ENCODE assay signal across 17 mouse cellular contexts in the genomic region with DNA sequence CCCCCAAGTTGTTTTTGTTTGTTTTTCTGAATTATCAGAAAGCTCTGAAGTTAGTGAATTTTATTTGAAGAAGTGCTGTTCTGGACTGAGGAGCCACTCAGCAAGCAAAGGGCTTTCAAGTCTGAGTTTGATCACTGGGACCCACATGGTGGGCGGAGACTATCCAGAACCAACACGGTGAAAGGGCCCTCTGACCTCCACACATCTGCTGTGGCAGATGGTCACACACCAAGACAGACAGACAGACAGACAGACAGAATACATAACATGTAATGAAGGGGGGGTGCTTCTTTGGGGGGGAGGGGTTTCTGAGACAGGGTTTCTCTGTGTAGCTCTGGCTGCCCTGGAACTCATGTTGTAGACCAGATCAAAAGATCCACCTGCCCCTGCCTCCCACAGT. TPM values are rescaled to one million over a fixed set of nuclear protein-coding genes. Genes with fewer than 3 reads are reported as not detected.
DNase-seq lines count a peak whose midpoint lies in the region; ATAC-seq and TF ChIP-seq lines count a peak whose summit lies in the region.
"Had no signal": no experiment of that assay in that cellular context is flagged by ENCODE, and none has a peak within 500 bp of the region (broad histone marks: within the 10 kb centered on the region; RNA-seq: fewer than 3 reads in every experiment).

No protein-coding gene starts in this region.

- H3K4me2 ChIP-seq in hindbrain, postnatal 0 days (ENCODE audit: low read depth, low read length) = no peak overlapping the region
- H3K4me2 ChIP-seq in neural tube, embryonic 11.5 days (ENCODE audit: low read depth) = no peak overlapping the region

- no peak for ATAC-seq in hindbrain, postnatal 0 days
- ATAC-seq in neural tube, embryonic 11.5 days (ENCODE audit: insufficient read depth, low FRiP score, low TSS enrichment) = no peak
- ATAC-seq: activated CD4-positive, CD25-positive, alpha-beta regulatory T cell, adult 4 months had no signal

- TF ChIP-seq POLR2A in olfactory bulb, adult 2 months (IDR thresholded peaks at IDR 0.05; ENCODE audit: insufficient read depth, low read depth, low read length) = no peak

- peaks cover 73% of the 10 kb centered on the region for H3K4me1 ChIP-seq in hindbrain, embryonic 10.5 days (replicated peaks)
- H3K4me1 ChIP-seq in hindbrain, postnatal 0 days (ENCODE audit: insufficient read depth, low read length) = peaks cover 27% of the 10 kb centered on the region
- peaks cover 51% of the 10 kb centered on the region for H3K4me1 ChIP-seq in neural tube, embryonic 11.5 days (ENCODE audit: control insufficient read depth, insufficient read depth, low read length)
- peaks cover 32% of the 10 kb centered on the region for H3K4me1 ChIP-seq in olfactory bulb, adult 2 months (ENCODE audit: control insufficient read depth, insufficient read depth, low read length)

- WGBS in hindbrain, embryonic 10.5 days = 44% methylated on average over 2 of the region's 2 CpGs
- WGBS in hindbrain, postnatal 0 days = 43% methylated on average over 2 of the region's 2 CpGs
- 30% methylated on average over 2 of the region's 2 CpGs for WGBS in neural tube, embryonic 11.5 days
- WGBS in olfactory bulb, adult 2 months = 51% methylated on average over 2 of the region's 2 CpGs

- no peak overlapping the region for H3K9ac ChIP-seq in hindbrain, postnatal 0 days (replicated peaks; ENCODE audit: low read length)
- H3K9ac ChIP-seq in neural tube, embryonic 11.5 days (ENCODE audit: low read length) = no peak overlapping the region

- H3K27ac ChIP-seq in hindbrain, embryonic 10.5 days = peak overlapping the region; percentile 85
- no peak overlapping the region for H3K27ac ChIP-seq in hindbrain, postnatal 0 days
- peak overlapping the region; percentile 83 for H3K27ac ChIP-seq in neural tube, embryonic 11.5 days (ENCODE audit: low read depth, low read length)
- H3K27ac ChIP-seq in olfactory bulb, adult 2 months (ENCODE audit: insufficient read depth, low read depth, low read length) = 0 out of 2 replicates have a peak overlapping the region, but pooled peaks have one; percentile 16

- no peaks in the 10 kb centered on the region; the same call in 1 of the 2 replicates for H3K36me3 ChIP-seq in hindbrain, embryonic 10.5 days
- H3K36me3 ChIP-seq in hindbrain, postnatal 0 days (ENCODE audit: insufficient read depth, low read length) = no peaks in the 10 kb centered on the region
- H3K36me3 ChIP-seq in neural tube, embryonic 11.5 days (ENCODE audit: control insufficient read depth, insufficient read depth, low read length) = no peaks in the 10 kb centered on the region
- H3K36me3 ChIP-seq: G1E had no signal

- no peak for TF ChIP-seq CTCF in hindbrain, postnatal 0 days (IDR thresholded peaks at IDR 0.05; ENCODE audit: low read depth)
- no peak for TF ChIP-seq CTCF in olfactory bulb, adult 2 months (IDR thresholded peaks at IDR 0.05; ENCODE audit: insufficient read depth, low read depth, low read length)

- H3K4me3 ChIP-seq in hindbrain, embryonic 10.5 days = no peak overlapping the region
- no peak overlapping the region for H3K4me3 ChIP-seq in hindbrain, postnatal 0 days (ENCODE audit: low read length)
- H3K4me3 ChIP-seq in neural tube, embryonic 11.5 days (ENCODE audit: low read depth, low read length) = no peak overlapping the region
- H3K4me3 ChIP-seq in olfactory bulb, adult 2 months (ENCODE audit: insufficient read depth, low read depth, low read length) = no peak overlapping the region

- DNase-seq in embryo, embryonic 10 days (ENCODE audit: low spot score) = peak; percentile 67
- DNase-seq in embryo, embryonic 9.5 days (ENCODE audit: extremely low spot score) = no peak
- DNase-seq in hindbrain, embryonic 10.5 days (ENCODE audit: low spot score) = no peak
- DNase-seq in hindbrain, postnatal 0 days (ENCODE audit: low spot score) = no peak
- no peak for DNase-seq in neural tube, embryonic 11.5 days (ENCODE audit: low spot score)
- DNase-seq in neural tube, embryonic 10.5 days (ENCODE audit: extremely low spot score, low spot score) = no peak
- no peak for DNase-seq in thymus, postnatal 4 days
- DNase-seq: cerebellum, adult 9-11 months; gastrocnemius, postnatal 25 days; kidney, postnatal 14 days; lung, adult 18-20 months; spleen, adult 18-20 months; thymus, adult 18-20 months had no signal

- no peaks in the 10 kb centered on the region for H3K9me3 ChIP-seq in hindbrain, embryonic 10.5 days
- no peaks in the 10 kb centered on the region for H3K9me3 ChIP-seq in hindbrain, postnatal 0 days (ENCODE audit: low read length)
- H3K9me3 ChIP-seq in neural tube, embryonic 11.5 days (ENCODE audit: control insufficient read depth, low read length) = no peaks in the 10 kb centered on the region
- H3K9me3 ChIP-seq: G1E had no signal

- H3K27me3 ChIP-seq in hindbrain, embryonic 10.5 days (ENCODE audit: insufficient read depth, poor library complexity, severe bottlenecking) = no peaks in the 10 kb centered on the region
- no peaks in the 10 kb centered on the region for H3K27me3 ChIP-seq in hindbrain, postnatal 0 days (ENCODE audit: insufficient read depth, low read length)
- no peaks in the 10 kb centered on the region for H3K27me3 ChIP-seq in neural tube, embryonic 11.5 days (ENCODE audit: control insufficient read depth, insufficient read depth, low read length)

RNA-seq across cellular contexts. Expression of gene Dennd2a, which starts 17.1 kb away (rescaled TPM):
- polyA plus RNA-seq in hindbrain, embryonic 10.5 days (2016; fragmentation: Nextera tagmentation; extraction: Ambion mirVana) = 42.7 and 45.6 TPM in 2 replicates
- total RNA-seq in hindbrain, postnatal 0 days (2014; rRNA removed) = 19.2 and 30.4 TPM in 2 replicates
- 13.2 and 14.6 TPM in 2 replicates for polyA plus RNA-seq in hindbrain, postnatal 0 days (2015; fragmentation: Nextera tagmentation; extraction: Ambion mirVana)
- 43.6 and 43.7 TPM in 2 replicates for polyA plus RNA-seq in neural tube, embryonic 11.5 days (2014; fragmentation: Nextera tagmentation; extraction: Ambion mirVana)
- not detected in 2 replicates for polyA plus RNA-seq in olfactory bulb, adult 2 months (2012; ENCODE audit: insufficient read depth, insufficient read length, low replicate concordance, missing spikeins)
- polyA plus RNA-seq: G1E had no signal

RNA-seq across cellular contexts. Expression of gene Adck2, which starts 33.1 kb away (rescaled TPM):
- polyA plus RNA-seq in hindbrain, embryonic 10.5 days (2016; fragmentation: Nextera tagmentation; extraction: Ambion mirVana) = 29.3 and 30.8 TPM in 2 replicates
- 14.8 and 18.8 TPM in 2 replicates for total RNA-seq in hindbrain, postnatal 0 days (2014; rRNA removed)
- 35.6 and 36.9 TPM in 2 replicates for polyA plus RNA-seq in hindbrain, postnatal 0 days (2015; fragmentation: Nextera tagmentation; extraction: Ambion mirVana)
- polyA plus RNA-seq in neural tube, embryonic 11.5 days (2014; fragmentation: Nextera tagmentation; extraction: Ambion mirVana) = 28.9 and 32.3 TPM in 2 replicates
- not detected in 2 replicates for polyA plus RNA-seq in olfactory bulb, adult 2 months (2012; ENCODE audit: insufficient read depth, insufficient read length, low replicate concordance, missing spikeins)

RNA-seq across cellular contexts. Expression of gene Gm42420, which starts 45.0 kb away (rescaled TPM):
- polyA plus RNA-seq in hindbrain, embryonic 10.5 days (2016; fragmentation: Nextera tagmentation; extraction: Ambion mirVana) = 0.76 and 1.6 TPM in 2 replicates
- total RNA-seq in hindbrain, postnatal 0 days (2014; rRNA removed) = not detected in 2 replicates
- polyA plus RNA-seq in hindbrain, postnatal 0 days (2015; fragmentation: Nextera tagmentation; extraction: Ambion mirVana) = 1.3 and 2.5 TPM in 2 replicates
- polyA plus RNA-seq in neural tube, embryonic 11.5 days (2014; fragmentation: Nextera tagmentation; extraction: Ambion mirVana) = 0.93 and 2.1 TPM in 2 replicates
- not detected in 2 replicates for polyA plus RNA-seq in olfactory bulb, adult 2 months (2012; ENCODE audit: insufficient read depth, insufficient read length, low replicate concordance, missing spikeins)
- total RNA-seq: gastrocnemius, postnatal 25 days had no signal
- polyA plus RNA-seq: forebrain, embryonic 14.5 days; G1E had no signal

RNA-seq across cellular contexts. Expression of gene Ndufb2, which starts 51.8 kb away (rescaled TPM):
- 292 and 328 TPM in 2 replicates for polyA plus RNA-seq in hindbrain, embryonic 10.5 days (2016; fragmentation: Nextera tagmentation; extraction: Ambion mirVana)
- total RNA-seq in hindbrain, postnatal 0 days (2014; rRNA removed) = 212 and 454 TPM in 2 replicates
- 664 and 698 TPM in 2 replicates for polyA plus RNA-seq in hindbrain, postnatal 0 days (2015; fragmentation: Nextera tagmentation; extraction: Ambion mirVana)
- 272 and 273 TPM in 2 replicates for polyA plus RNA-seq in neural tube, embryonic 11.5 days (2014; fragmentation: Nextera tagmentation; extraction: Ambion mirVana)
- not detected in 2 replicates for polyA plus RNA-seq in olfactory bulb, adult 2 months (2012; ENCODE audit: insufficient read depth, insufficient read length, low replicate concordance, missing spikeins)

Comparison
In these comparisons a context has a peak if more than half of its experiments do, and no peak if none do; other contexts are left out.
1. RNA of gene Dennd2a, which starts 17.1 kb away (polyA plus RNA-seq): 42.7 to 45.6 TPM in hindbrain, embryonic 10.5 days, 43.6 to 43.7 TPM in neural tube, embryonic 11.5 days and 13.2 to 14.6 TPM in hindbrain, postnatal 0 days; not detected in olfactory bulb, adult 2 months; every median in the first group is over 10 times any median in the second.
2. RNA of gene Adck2, which starts 33.1 kb away (polyA plus RNA-seq): 35.6 to 36.9 TPM in hindbrain, postnatal 0 days, 28.9 to 32.3 TPM in neural tube, embryonic 11.5 days and 29.3 to 30.8 TPM in hindbrain, embryonic 10.5 days; not detected in olfactory bulb, adult 2 months; every median in the first group is over 10 times any median in the second.